Mouse (Mus musculus) limb, embryonic 14.5 days (tissue): Measurements from ENCODE around the gene Sh3gl1. TPM values are rescaled to one million over a fixed set of nuclear protein-coding genes. Genes with fewer than 3 reads are reported as not detected.

Experiments
- ATAC-seq: fragments of 200-750 bp; cut with Nextera tagmentation; 2 replicates; pipeline ENCODE4 v1.8.0; 2017; ENCODE audit warnings: low read depth, moderate number of reproducible peaks, moderate TSS enrichment; ENCODE audit not compliant: low FRiP score
- DNase-seq: peaks from one replicate; pipeline ENCODE4 v3.0.0-alpha.2; 2015; ENCODE audit warnings: low spot score
- H3K27ac ChIP-seq: fragments of 300-500 bp; sonication (generic); replicated peaks from 2 replicates; pipeline ENCODE4 v1.5.1; 2014; ENCODE audit warnings: low read depth, mild to moderate bottlenecking, low read length, moderate library complexity, mixed read lengths
- H3K27me3 ChIP-seq: fragments of 300-500 bp; sonication (generic); 2 replicates; pipeline ENCODE4 v1.6.1; 2014; ENCODE audit warnings: low read length, mixed read lengths; ENCODE audit not compliant: control insufficient read depth, insufficient read depth
- H3K36me3 ChIP-seq: fragments of 300-500 bp; sonication (generic); 2 replicates; pipeline ENCODE4 v1.6.1; 2014; ENCODE audit warnings: mild to moderate bottlenecking, low read length, moderate library complexity, mixed read lengths; ENCODE audit not compliant: control insufficient read depth, insufficient read depth
- H3K4me1 ChIP-seq: fragments of 300-500 bp; sonication (generic); 2 replicates; pipeline ENCODE4 v1.6.1; 2014; ENCODE audit warnings: antibody characterized with exemption, low read length, mixed read lengths; ENCODE audit not compliant: control insufficient read depth, insufficient read depth
- H3K4me2 ChIP-seq: fragments of 300-500 bp; sonication (generic); replicated peaks from 2 replicates; pipeline ENCODE4 v1.6.1; 2014; ENCODE audit warnings: low read depth, mild to moderate bottlenecking, low read length, moderate library complexity; ENCODE audit not compliant: severe bottlenecking
- H3K4me3 ChIP-seq: fragments of 300-500 bp; sonication (generic); replicated peaks from 2 replicates; pipeline ENCODE4 v1.5.1; 2014; ENCODE audit warnings: low read length
- H3K9ac ChIP-seq: fragments of 300-500 bp; sonication (generic); 2 replicates; pipeline ENCODE4 v1.6.1; 2014; ENCODE audit warnings: mild to moderate bottlenecking, low read depth, low read length, moderate library complexity; ENCODE audit not compliant: severe bottlenecking
- H3K9me3 ChIP-seq: fragments of 300-500 bp; sonication (generic); 2 replicates; pipeline ENCODE4 v1.6.1; 2016; ENCODE audit warnings: low read length; ENCODE audit not compliant: control insufficient read depth
- POLR2A ChIP-seq: fragments of 200-500 bp; IDR thresholded peaks from 2 replicates; pipeline ENCODE4 v1.8.0; 2012; ENCODE audit warnings: inconsistent platforms, mild to moderate bottlenecking, moderate library complexity, borderline replicate concordance; ENCODE audit not compliant: insufficient read depth, insufficient read length; ENCODE audit errors: extremely low read depth
- WGBS: fragments of 180-500 bp; shearing (Covaris S2); extraction: QIAGEN DNeasy Blood & Tissue Kit; methylation state at CpG from one replicate; pipeline ENCODE4 v1.1.7; 2014; 5-methylcytosine and 5-hydroxymethylcytosine counted together
- polyA plus RNA-seq, 2 experiments: library from polyadenylated mRNA; depleted of rRNA in 1 of 2; stranded (reverse) in 1 of 2; unstranded in 1 of 2; fragments of >200 nt; fragmentation: Nextera tagmentation in 1 of 2; extraction: Ambion mirVana in 1 of 2; gene quantifications; 2 replicates each; pipeline versions ENCODE4 v1.2.1 to v1.2.3; 2012 to 2014

The Sh3gl1 gene
- polyA plus RNA-seq, 2 experiments: 166 to 176 TPM

DNA sequence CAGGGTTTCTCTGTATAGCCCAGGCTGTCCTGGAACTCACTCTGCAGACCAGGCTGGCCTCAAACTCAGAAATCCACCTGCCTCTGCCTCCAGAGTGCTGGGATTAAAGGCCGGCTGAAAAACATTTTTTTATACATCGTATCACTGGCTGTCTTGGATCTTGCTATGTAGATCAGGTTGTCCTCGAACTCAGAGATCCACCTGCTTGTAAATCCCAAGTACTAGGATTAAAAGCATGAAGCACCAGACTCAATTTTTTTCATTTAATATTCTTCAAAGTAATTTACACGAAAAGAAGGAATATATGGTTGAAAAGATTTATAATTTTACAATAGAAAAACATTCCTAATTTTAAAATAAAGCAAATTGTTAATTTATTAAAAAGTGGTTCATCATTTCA is 2.9 kb upstream of the Sh3gl1 start:
- 73% methylated on average over 4 of the region's 4 CpGs for WGBS
- no peak overlapping the region for H3K27ac ChIP-seq
- H3K4me2 ChIP-seq: peak overlapping the region; percentile 58; the same call in 1 of the 2 replicates
- TF ChIP-seq POLR2A: no peak
- H3K36me3 ChIP-seq: peaks cover 14% of the 10 kb centered on the region
- DNase-seq (no peak), ATAC-seq (no peak)
- no peaks in the 10 kb centered on the region for H3K9me3 ChIP-seq
- H3K27me3 ChIP-seq: no peaks in the 10 kb centered on the region
- peaks cover 20% of the 10 kb centered on the region for H3K4me1 ChIP-seq
- H3K9ac ChIP-seq: no peak overlapping the region
- H3K4me3 ChIP-seq: peak overlapping the region; percentile 82

DNA sequence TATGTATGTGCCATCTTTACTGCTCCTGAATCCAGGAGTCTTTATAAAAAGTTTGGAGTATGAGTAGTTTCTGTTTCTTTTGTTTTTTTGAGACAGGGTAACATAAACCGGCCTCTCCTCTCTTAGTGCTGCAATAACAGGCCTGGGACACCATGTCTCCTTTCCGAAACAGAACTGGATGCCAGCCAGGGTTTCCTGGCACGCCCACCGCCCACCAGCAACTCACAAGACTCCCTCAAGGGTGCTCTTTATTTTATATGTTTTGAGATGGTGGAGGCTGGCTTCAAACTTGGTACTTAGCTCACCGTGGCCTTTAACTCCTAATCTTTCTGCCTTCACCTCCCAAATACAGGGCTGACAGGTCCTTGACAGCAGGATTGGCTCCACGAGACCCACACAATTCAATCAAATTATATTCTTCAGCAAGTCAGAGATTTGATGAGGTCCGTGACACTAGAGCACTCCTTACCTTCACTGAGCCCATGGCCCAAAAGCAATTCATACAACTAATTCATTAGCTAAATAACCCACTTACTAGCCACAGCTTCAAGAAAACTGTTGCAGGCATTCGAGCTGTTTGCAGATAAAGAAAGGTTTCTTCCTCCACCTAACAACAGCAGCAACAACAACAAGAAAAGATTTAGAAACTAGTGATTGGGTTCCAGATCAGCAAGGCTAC is 2.3 kb upstream of the Sh3gl1 start:
- WGBS: 82% methylated on average over 8 of the region's 8 CpGs
- ATAC-seq (no peak), DNase-seq (no peak)
- no peaks in the 10 kb centered on the region for H3K9me3 ChIP-seq
- no peak overlapping the region for H3K27ac ChIP-seq
- H3K4me2 ChIP-seq: no peak overlapping the region
- H3K4me3 ChIP-seq: no peak overlapping the region
- H3K9ac ChIP-seq: no peak overlapping the region
- peaks cover 13% of the 10 kb centered on the region for H3K36me3 ChIP-seq
- TF ChIP-seq POLR2A: no peak
- no peaks in the 10 kb centered on the region for H3K27me3 ChIP-seq
- H3K4me1 ChIP-seq: peaks cover 20% of the 10 kb centered on the region

DNA sequence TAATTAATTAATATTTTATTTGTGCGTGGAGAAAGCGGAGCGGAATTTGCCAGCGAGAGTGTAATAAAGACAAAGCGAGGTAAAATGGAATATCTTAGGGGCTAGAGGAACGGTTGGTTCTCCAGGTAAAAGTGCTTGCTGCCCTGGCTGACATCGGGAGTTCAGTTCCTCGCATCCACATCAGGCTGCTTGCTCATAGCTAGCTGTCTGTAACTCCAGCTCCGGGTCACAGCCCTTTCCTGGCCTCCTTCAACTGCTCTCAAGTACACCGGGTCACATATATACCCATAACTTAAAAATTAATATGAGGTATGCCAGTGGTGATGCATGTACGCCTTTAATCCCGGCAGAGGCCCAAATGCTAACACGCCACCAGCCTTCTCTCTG is 459 bp upstream of the Sh3gl1 start:
- Histone ChIP-seq H3K27ac (no peak overlapping the region; the same call in 1 of the 2 replicates), H3K4me2 (peak overlapping the region; percentile 49), H3K4me1 (peaks cover 25% of the 10 kb centered on the region), H3K9ac (peak overlapping the region; percentile 35; the same call in 1 of the 2 replicates), H3K27me3 (no peaks in the 10 kb centered on the region), H3K9me3 (no peaks in the 10 kb centered on the region), H3K4me3 (peak overlapping the region; percentile 80), H3K36me3 (peaks cover 23% of the 10 kb centered on the region)
- DNase-seq: no peak
- TF ChIP-seq POLR2A: no peak
- WGBS: 38% methylated on average over 13 of the region's 13 CpGs
- no peak for ATAC-seq

DNA sequence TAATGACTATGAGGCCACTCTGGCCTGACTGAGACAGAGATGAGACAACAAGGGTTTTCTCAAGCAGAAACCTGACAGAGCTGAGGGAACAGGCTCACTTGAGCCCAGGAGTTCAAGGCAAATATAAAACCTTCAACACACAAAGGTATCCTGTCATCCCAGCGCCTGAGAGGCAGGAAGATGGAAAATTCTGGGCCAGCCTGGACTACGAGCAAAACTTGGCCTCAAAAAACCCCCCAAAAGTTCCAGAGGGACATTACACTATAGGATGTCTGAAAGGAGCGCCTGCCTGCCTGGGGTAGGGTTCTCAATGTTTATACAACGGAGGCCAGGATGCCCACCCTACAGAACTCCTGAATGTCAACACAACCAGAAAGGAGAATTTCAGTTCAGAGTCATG is 1.2 kb downstream of the Sh3gl1 start:
- TF ChIP-seq POLR2A: no peak
- peaks cover 14% of the 10 kb centered on the region for H3K4me1 ChIP-seq
- H3K9ac ChIP-seq: peak overlapping the region; percentile 91
- no peak overlapping the region for H3K27ac ChIP-seq
- peak overlapping the region; percentile 80 for H3K4me3 ChIP-seq
- H3K36me3 ChIP-seq: peaks cover 35% of the 10 kb centered on the region
- H3K9me3 ChIP-seq: no peaks in the 10 kb centered on the region
- WGBS: 79% methylated on average over 4 of the region's 4 CpGs
- DNase-seq (no peak), ATAC-seq (no peak)
- peak overlapping the region; percentile 70 for H3K4me2 ChIP-seq
- no peaks in the 10 kb centered on the region for H3K27me3 ChIP-seq

DNA sequence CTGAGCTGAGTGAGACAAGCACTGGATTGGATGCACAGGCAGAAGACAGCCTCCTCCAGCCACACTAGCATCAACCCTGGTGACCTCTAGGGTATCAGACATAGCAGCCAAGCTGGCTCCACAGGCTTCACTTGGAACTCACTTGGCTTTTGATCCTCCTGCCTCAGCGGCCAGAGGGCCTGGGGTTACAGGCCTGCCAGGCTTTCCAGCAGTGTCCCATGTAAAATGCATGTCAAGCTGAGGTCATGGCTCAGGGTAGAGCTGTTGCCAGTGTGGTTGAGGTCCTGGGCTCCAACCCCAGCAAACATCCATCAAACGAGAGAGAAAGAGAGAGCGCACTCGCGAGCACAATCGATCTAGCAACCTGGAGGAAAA is 1.7 kb downstream of the Sh3gl1 start:
- TF ChIP-seq POLR2A: no peak
- no peaks in the 10 kb centered on the region for H3K9me3 ChIP-seq
- peak overlapping the region; percentile 70; the same call in 1 of the 2 replicates for H3K4me2 ChIP-seq
- peaks cover 35% of the 10 kb centered on the region for H3K36me3 ChIP-seq
- peaks cover 14% of the 10 kb centered on the region for H3K4me1 ChIP-seq
- 77% methylated on average over 6 of the region's 6 CpGs for WGBS
- H3K9ac ChIP-seq: peak overlapping the region; percentile 91; the same call in 1 of the 2 replicates
- DNase-seq (no peak), ATAC-seq (no peak)
- no peaks in the 10 kb centered on the region for H3K27me3 ChIP-seq
- peak overlapping the region; percentile 80 for H3K4me3 ChIP-seq
- no peak overlapping the region for H3K27ac ChIP-seq
